Mouse (Mus musculus): ENCODE data around the gene Nfasc. TPM values are rescaled to one million over a fixed set of nuclear protein-coding genes. Genes with fewer than 3 reads are reported as not detected.

Gene Nfasc
- polyA plus RNA-seq, 1 experiment, result not detected

- H3K4me3 ChIP-seq (ENCODE audit: insufficient read depth, low read length), result no peak overlapping the region
- TF ChIP-seq CTCF (IDR thresholded peaks at IDR 0.05; ENCODE audit: low read depth, low read length) (no peak), POLR2A (IDR thresholded peaks at IDR 0.05; ENCODE audit: borderline replicate concordance, low read depth, low read length) (no peak)
- H3K27ac ChIP-seq (ENCODE audit: insufficient read depth, low read depth, low read length), result no peak overlapping the region
- H3K4me1 ChIP-seq (ENCODE audit: control insufficient read depth, insufficient read depth, low read length), result no peaks in the 10 kb centered on the region
These were observed 182.6 kb downstream of the Nfasc start for GRCm38 (mm10) chr1:132559045-132559444.

DNA sequence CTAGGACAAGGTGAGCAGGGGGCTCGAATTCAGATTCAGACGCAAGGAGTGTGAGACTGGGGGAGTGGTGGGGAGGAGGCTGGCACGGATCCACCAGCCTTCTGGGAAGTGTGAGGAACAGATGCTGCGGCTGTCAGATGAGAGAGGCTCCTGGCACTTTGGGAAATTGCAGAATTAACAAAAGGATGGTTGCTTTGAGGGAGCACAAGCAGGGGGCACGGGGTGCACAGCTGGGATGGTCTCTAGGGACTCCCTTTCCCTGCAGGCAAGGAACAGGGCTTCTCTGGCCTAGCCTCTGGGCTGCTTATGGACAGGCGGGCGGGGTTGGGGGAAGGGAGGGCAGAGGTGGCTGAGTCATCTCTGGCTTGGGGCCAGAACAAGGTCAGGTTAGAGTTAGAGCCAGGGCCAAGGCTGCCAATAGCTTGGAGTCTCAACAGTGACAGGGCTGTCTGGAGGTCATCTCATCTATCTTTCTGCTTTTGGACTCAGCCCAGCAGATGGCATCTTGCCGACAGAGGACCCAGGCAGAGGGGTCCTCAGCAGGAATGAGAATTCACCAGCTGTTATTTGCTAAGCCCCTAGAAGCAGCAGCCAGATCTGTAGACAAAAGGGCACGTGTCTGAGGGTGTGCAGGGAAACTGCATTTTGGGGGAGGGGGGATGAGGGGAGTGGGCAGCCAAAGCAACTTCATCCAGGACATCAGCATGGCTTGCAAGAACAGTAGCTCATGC is 183.5 kb downstream of the Nfasc start:
- Histone ChIP-seq H3K4me1 (ENCODE audit: control insufficient read depth, insufficient read depth, low read length) (no peaks in the 10 kb centered on the region), H3K27ac (ENCODE audit: insufficient read depth, low read depth, low read length) (no peak overlapping the region), H3K4me3 (ENCODE audit: insufficient read depth, low read length) (no peak overlapping the region)
- TF ChIP-seq CTCF (IDR thresholded peaks at IDR 0.05; ENCODE audit: low read depth, low read length) (no peak), POLR2A (IDR thresholded peaks at IDR 0.05; ENCODE audit: borderline replicate concordance, low read depth, low read length) (no peak)

GRCm38 (mm10) chr1:132543789-132544188 is 197.8 kb downstream of the Nfasc start:
- Histone ChIP-seq H3K27ac (ENCODE audit: insufficient read depth, low read depth, low read length) (no peak overlapping the region), H3K4me3 (ENCODE audit: insufficient read depth, low read length) (no peak overlapping the region), H3K4me1 (ENCODE audit: control insufficient read depth, insufficient read depth, low read length) (no peaks in the 10 kb centered on the region)
- TF ChIP-seq CTCF (IDR thresholded peaks at IDR 0.05; ENCODE audit: low read depth, low read length), result no peak
- no peak for TF ChIP-seq POLR2A (IDR thresholded peaks at IDR 0.05; ENCODE audit: borderline replicate concordance, low read depth, low read length)

GRCm38 (mm10) chr1:132542762-132543306 is 198.8 kb downstream of the Nfasc start, which contains the start of gene Cntn2:
TSS of gene Cntn2 (minus strand) at chr1:132543256.
- H3K4me1 ChIP-seq (ENCODE audit: control insufficient read depth, insufficient read depth, low read length), result no peaks in the 10 kb centered on the region
- H3K27ac ChIP-seq (ENCODE audit: insufficient read depth, low read depth, low read length), result no peak within 1 kb of the TSS
- TF ChIP-seq CTCF (IDR thresholded peaks at IDR 0.05; ENCODE audit: low read depth, low read length), result no peak
- TF ChIP-seq POLR2A (IDR thresholded peaks at IDR 0.05; ENCODE audit: borderline replicate concordance, low read depth, low read length), result no peak
- no peak within 1 kb of the TSS for H3K4me3 ChIP-seq (ENCODE audit: insufficient read depth, low read length)

GRCm38 (mm10) chr1:132541824-132542599 is 199.6 kb downstream of the Nfasc start:
- Histone ChIP-seq H3K4me1 (ENCODE audit: control insufficient read depth, insufficient read depth, low read length) (no peaks in the 10 kb centered on the region), H3K27ac (ENCODE audit: insufficient read depth, low read depth, low read length) (no peak overlapping the region), H3K4me3 (ENCODE audit: insufficient read depth, low read length) (no peak overlapping the region)
- TF ChIP-seq CTCF (IDR thresholded peaks at IDR 0.05; ENCODE audit: low read depth, low read length) (no peak), POLR2A (IDR thresholded peaks at IDR 0.05; ENCODE audit: borderline replicate concordance, low read depth, low read length) (no peak)

- no peak for TF ChIP-seq CTCF (IDR thresholded peaks at IDR 0.05; ENCODE audit: low read depth, low read length)
- TF ChIP-seq POLR2A (IDR thresholded peaks at IDR 0.05; ENCODE audit: borderline replicate concordance, low read depth, low read length), result no peak
- Histone ChIP-seq H3K4me1 (ENCODE audit: control insufficient read depth, insufficient read depth, low read length) (no peaks in the 10 kb centered on the region), H3K4me3 (ENCODE audit: insufficient read depth, low read length) (no peak overlapping the region), H3K27ac (ENCODE audit: insufficient read depth, low read depth, low read length) (no peak overlapping the region)
These were observed 200.3 kb downstream of the Nfasc start for GRCm38 (mm10) chr1:132541171-132541823.

DNA sequence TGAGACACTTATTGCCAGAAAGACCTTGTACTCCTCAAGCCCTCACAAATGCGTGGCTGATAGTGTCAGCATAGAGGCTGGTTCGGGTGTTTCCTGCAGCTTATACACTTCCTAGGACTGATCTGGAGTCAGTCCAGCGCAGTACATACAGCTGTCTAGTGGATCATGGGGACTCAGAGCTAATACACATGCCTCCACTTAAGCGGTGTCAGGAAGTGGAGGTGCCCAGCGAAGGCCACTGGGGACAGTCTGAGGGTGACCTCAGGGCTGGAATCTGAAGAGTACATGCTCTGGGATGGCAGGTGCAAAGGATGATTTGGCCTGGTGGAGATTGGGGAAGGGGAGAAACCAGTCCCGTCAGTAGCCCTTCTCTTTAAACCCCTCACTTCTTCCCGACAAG is 200.9 kb downstream of the Nfasc start:
- Histone ChIP-seq H3K27ac (ENCODE audit: insufficient read depth, low read depth, low read length) (no peak overlapping the region), H3K4me1 (ENCODE audit: control insufficient read depth, insufficient read depth, low read length) (no peaks in the 10 kb centered on the region), H3K4me3 (ENCODE audit: insufficient read depth, low read length) (no peak overlapping the region)
- TF ChIP-seq POLR2A (IDR thresholded peaks at IDR 0.05; ENCODE audit: borderline replicate concordance, low read depth, low read length) (no peak), CTCF (IDR thresholded peaks at IDR 0.05; ENCODE audit: low read depth, low read length) (no peak)

DNA sequence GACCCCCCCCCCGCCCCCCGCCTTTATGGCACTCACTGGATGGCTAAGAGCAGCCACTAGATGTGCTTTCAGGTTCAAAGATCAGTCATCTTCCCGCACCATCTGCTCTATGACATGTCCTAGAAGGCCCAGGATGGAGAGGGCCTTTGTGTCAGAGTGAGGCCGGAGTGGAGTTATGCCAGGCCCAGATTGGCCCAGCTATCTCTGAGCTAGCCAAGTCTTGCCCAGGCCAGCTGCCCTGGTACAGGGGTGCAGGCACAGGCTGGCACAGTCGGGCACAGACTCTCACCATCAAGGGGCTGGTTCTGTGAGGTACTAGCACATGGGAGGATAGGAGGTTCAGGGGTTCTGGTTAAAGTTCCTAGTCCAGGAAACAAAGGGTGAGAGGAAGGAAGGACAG is 203.9 kb downstream of the Nfasc start:
- Histone ChIP-seq H3K4me3 (ENCODE audit: insufficient read depth, low read length) (no peak overlapping the region), H3K27ac (ENCODE audit: insufficient read depth, low read depth, low read length) (no peak overlapping the region), H3K4me1 (ENCODE audit: control insufficient read depth, insufficient read depth, low read length) (no peaks in the 10 kb centered on the region)
- TF ChIP-seq CTCF (IDR thresholded peaks at IDR 0.05; ENCODE audit: low read depth, low read length) (no peak), POLR2A (IDR thresholded peaks at IDR 0.05; ENCODE audit: borderline replicate concordance, low read depth, low read length) (no peak)

GRCm38 (mm10) chr1:132536416-132536815 is 205.2 kb downstream of the Nfasc start:
- Histone ChIP-seq H3K27ac (ENCODE audit: insufficient read depth, low read depth, low read length) (no peak overlapping the region), H3K4me3 (ENCODE audit: insufficient read depth, low read length) (no peak overlapping the region), H3K4me1 (ENCODE audit: control insufficient read depth, insufficient read depth, low read length) (no peaks in the 10 kb centered on the region)
- TF ChIP-seq POLR2A (IDR thresholded peaks at IDR 0.05; ENCODE audit: borderline replicate concordance, low read depth, low read length) (no peak), CTCF (IDR thresholded peaks at IDR 0.05; ENCODE audit: low read depth, low read length) (no peak)
